Mouse (Mus musculus): ENCODE measurements around the gene Cers6. TPM values are rescaled to one million over a fixed set of nuclear protein-coding genes. Genes with fewer than 3 reads are reported as not detected.

The Cers6 gene
- polyA plus RNA-seq, 1 experiment, result 23.8 TPM

DNA sequence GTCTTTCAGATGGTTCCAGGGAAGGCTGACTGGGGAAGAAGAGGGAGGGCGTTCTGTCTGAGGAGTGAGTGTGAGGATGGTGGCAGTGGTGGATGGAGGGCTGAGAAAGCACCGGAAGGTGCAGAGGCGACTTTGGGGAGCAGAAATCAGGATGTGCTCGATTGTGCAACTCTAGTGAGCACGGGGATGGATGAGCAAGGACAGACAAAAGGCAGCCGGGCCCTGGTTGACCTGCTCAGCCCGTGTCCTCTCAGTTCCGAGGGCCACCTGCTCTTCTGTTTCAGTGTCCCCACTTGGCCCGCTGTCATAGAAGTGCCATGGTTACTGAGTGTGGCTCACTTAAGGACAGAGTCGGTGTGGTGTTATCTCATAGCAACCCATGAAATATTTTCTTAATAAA is 99.4 kb downstream of the Cers6 start:
- TF ChIP-seq POLR2A (IDR thresholded peaks at IDR 0.05; ENCODE audit: borderline replicate concordance, control insufficient read depth, low read depth, low read length) (no peak), CTCF (IDR thresholded peaks at IDR 0.05; ENCODE audit: control insufficient read depth, insufficient read depth, low read length) (no peak)
- H3K4me3 ChIP-seq (replicated peaks; ENCODE audit: control insufficient read depth, low read depth, low read length), result no peak overlapping the region
- H3K4me1 ChIP-seq (ENCODE audit: control insufficient read depth, insufficient read depth, low read length), result no peaks in the 10 kb centered on the region; the same call in none of the 2 replicates
- no peak overlapping the region for H3K27ac ChIP-seq (ENCODE audit: control insufficient read depth, insufficient read depth, low read depth, low read length, poor library complexity)
- 50% methylated on average over 10 of the region's 10 CpGs for WGBS

- H3K4me1 ChIP-seq (ENCODE audit: control insufficient read depth, insufficient read depth, low read length), result no peaks in the 10 kb centered on the region
- H3K4me3 ChIP-seq (replicated peaks; ENCODE audit: control insufficient read depth, low read depth, low read length), result no peak overlapping the region
- TF ChIP-seq CTCF (IDR thresholded peaks at IDR 0.05; ENCODE audit: control insufficient read depth, insufficient read depth, low read length), result no peak
- TF ChIP-seq POLR2A (IDR thresholded peaks at IDR 0.05; ENCODE audit: borderline replicate concordance, control insufficient read depth, low read depth, low read length), result no peak
- 82% methylated on average over 1 of the region's 1 CpGs for WGBS
- H3K27ac ChIP-seq (ENCODE audit: control insufficient read depth, insufficient read depth, low read depth, low read length, poor library complexity), result no peak overlapping the region
Observed at GRCm38 (mm10) chr2:68966360-68966759, 105.1 kb downstream of the Cers6 start.

DNA sequence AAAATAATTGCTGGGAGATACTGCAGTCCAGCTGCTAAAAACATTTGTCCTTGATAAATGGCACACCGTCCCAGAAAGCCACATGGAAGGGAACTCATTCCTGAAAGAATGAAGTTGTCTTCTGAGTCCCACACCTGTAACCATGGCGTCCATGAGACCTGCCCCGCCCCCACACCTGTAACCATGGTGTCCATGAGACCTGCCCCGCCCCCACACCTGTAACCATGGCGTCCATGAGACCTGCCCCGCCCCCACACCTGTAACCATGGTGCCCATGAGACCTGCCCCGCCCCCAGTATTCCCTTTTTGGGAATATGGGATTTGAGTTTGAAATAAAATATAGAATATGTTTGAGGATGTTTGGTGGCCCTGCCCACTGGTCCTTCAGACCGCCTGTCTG is 106.8 kb downstream of the Cers6 start:
- no peaks in the 10 kb centered on the region for H3K4me1 ChIP-seq (ENCODE audit: control insufficient read depth, insufficient read depth, low read length)
- H3K4me3 ChIP-seq (replicated peaks; ENCODE audit: control insufficient read depth, low read depth, low read length), result no peak overlapping the region
- TF ChIP-seq CTCF (IDR thresholded peaks at IDR 0.05; ENCODE audit: control insufficient read depth, insufficient read depth, low read length) (no peak), POLR2A (IDR thresholded peaks at IDR 0.05; ENCODE audit: borderline replicate concordance, control insufficient read depth, low read depth, low read length) (no peak)
- WGBS, result 86% methylated on average over 8 of the region's 8 CpGs
- no peak overlapping the region for H3K27ac ChIP-seq (ENCODE audit: control insufficient read depth, insufficient read depth, low read depth, low read length, poor library complexity)

- TF ChIP-seq CTCF (IDR thresholded peaks at IDR 0.05; ENCODE audit: control insufficient read depth, insufficient read depth, low read length) (no peak), POLR2A (IDR thresholded peaks at IDR 0.05; ENCODE audit: borderline replicate concordance, control insufficient read depth, low read depth, low read length) (no peak)
- WGBS, result 66% methylated on average over 5 of the region's 5 CpGs
- Histone ChIP-seq H3K4me3 (replicated peaks; ENCODE audit: control insufficient read depth, low read depth, low read length) (no peak overlapping the region), H3K4me1 (ENCODE audit: control insufficient read depth, insufficient read depth, low read length) (no peaks in the 10 kb centered on the region), H3K27ac (ENCODE audit: control insufficient read depth, insufficient read depth, low read depth, low read length, poor library complexity) (no peak overlapping the region; the same call in 1 of the 2 replicates)
Observed at GRCm38 (mm10) chr2:68971840-68972239, 110.6 kb downstream of the Cers6 start.

GRCm38 (mm10) chr2:68973753-68974152 is 112.5 kb downstream of the Cers6 start:
- TF ChIP-seq POLR2A (IDR thresholded peaks at IDR 0.05; ENCODE audit: borderline replicate concordance, control insufficient read depth, low read depth, low read length) (no peak), CTCF (IDR thresholded peaks at IDR 0.05; ENCODE audit: control insufficient read depth, insufficient read depth, low read length) (no peak)
- WGBS, result 52% methylated on average over 2 of the region's 2 CpGs
- no peak overlapping the region for H3K4me3 ChIP-seq (replicated peaks; ENCODE audit: control insufficient read depth, low read depth, low read length)
- H3K4me1 ChIP-seq (ENCODE audit: control insufficient read depth, insufficient read depth, low read length), result peaks cover 1% of the 10 kb centered on the region; the same call in 1 of the 2 replicates
- no peak overlapping the region for H3K27ac ChIP-seq (ENCODE audit: control insufficient read depth, insufficient read depth, low read depth, low read length, poor library complexity)

GRCm38 (mm10) chr2:68975286-68975685 is 114.0 kb downstream of the Cers6 start:
- H3K27ac ChIP-seq (ENCODE audit: control insufficient read depth, insufficient read depth, low read depth, low read length, poor library complexity), result no peak overlapping the region
- WGBS, result 47% methylated on average over 6 of the region's 6 CpGs
- H3K4me1 ChIP-seq (ENCODE audit: control insufficient read depth, insufficient read depth, low read length), result peaks cover 3% of the 10 kb centered on the region
- H3K4me3 ChIP-seq (replicated peaks; ENCODE audit: control insufficient read depth, low read depth, low read length), result no peak overlapping the region
- TF ChIP-seq POLR2A (IDR thresholded peaks at IDR 0.05; ENCODE audit: borderline replicate concordance, control insufficient read depth, low read depth, low read length) (no peak), CTCF (IDR thresholded peaks at IDR 0.05; ENCODE audit: control insufficient read depth, insufficient read depth, low read length) (no peak)

DNA sequence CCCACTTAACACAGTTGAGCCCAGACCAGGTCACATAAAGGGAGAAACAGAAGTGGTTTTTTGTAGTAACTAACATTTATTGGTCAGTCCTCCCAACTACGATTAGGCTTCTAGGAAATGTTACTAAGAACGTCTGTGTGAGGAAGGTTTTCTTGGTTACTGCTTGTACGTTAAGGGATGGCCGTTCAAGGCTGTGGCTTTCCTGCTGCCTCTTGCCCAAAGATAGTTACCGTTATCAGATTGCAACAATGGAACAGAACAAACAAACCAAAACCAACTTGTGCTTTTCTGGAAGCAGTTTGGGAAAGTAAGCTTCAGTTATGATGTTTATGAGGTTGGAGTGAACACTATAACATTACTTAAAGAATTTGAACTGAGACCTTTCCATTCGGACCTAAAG is 114.5 kb downstream of the Cers6 start:
- Histone ChIP-seq H3K4me3 (replicated peaks; ENCODE audit: control insufficient read depth, low read depth, low read length) (no peak overlapping the region), H3K27ac (ENCODE audit: control insufficient read depth, insufficient read depth, low read depth, low read length, poor library complexity) (no peak overlapping the region), H3K4me1 (ENCODE audit: control insufficient read depth, insufficient read depth, low read length) (peaks cover 3% of the 10 kb centered on the region)
- TF ChIP-seq CTCF (IDR thresholded peaks at IDR 0.05; ENCODE audit: control insufficient read depth, insufficient read depth, low read length) (no peak), POLR2A (IDR thresholded peaks at IDR 0.05; ENCODE audit: borderline replicate concordance, control insufficient read depth, low read depth, low read length) (no peak)
- 15% methylated on average over 6 of the region's 6 CpGs for WGBS

GRCm38 (mm10) chr2:68978244-68978643 is 117.0 kb downstream of the Cers6 start:
- WGBS, result 66% methylated on average over 9 of the region's 9 CpGs
- Histone ChIP-seq H3K4me3 (replicated peaks; ENCODE audit: control insufficient read depth, low read depth, low read length) (no peak overlapping the region), H3K4me1 (ENCODE audit: control insufficient read depth, insufficient read depth, low read length) (peaks cover 3% of the 10 kb centered on the region), H3K27ac (ENCODE audit: control insufficient read depth, insufficient read depth, low read depth, low read length, poor library complexity) (no peak overlapping the region)
- no peak for TF ChIP-seq POLR2A (IDR thresholded peaks at IDR 0.05; ENCODE audit: borderline replicate concordance, control insufficient read depth, low read depth, low read length)
- TF ChIP-seq CTCF (IDR thresholded peaks at IDR 0.05; ENCODE audit: control insufficient read depth, insufficient read depth, low read length), result no peak

Data from bone marrow, adult 2 months (tissue).